Mouse (Mus musculus) 416B (cell line): ENCODE results near the gene Hist2h3b.

ENCODE experiments used
- DNase-seq: peaks from one replicate; pipeline ENCODE4 v3.0.0; 2011; ENCODE audit warnings: low read depth

Hist2h3b gene

GRCm38 (mm10) chr3:96299562-96299961, 31.1 kb downstream of the Hist2h3b start:
- DNase-seq, result no peak

DNA sequence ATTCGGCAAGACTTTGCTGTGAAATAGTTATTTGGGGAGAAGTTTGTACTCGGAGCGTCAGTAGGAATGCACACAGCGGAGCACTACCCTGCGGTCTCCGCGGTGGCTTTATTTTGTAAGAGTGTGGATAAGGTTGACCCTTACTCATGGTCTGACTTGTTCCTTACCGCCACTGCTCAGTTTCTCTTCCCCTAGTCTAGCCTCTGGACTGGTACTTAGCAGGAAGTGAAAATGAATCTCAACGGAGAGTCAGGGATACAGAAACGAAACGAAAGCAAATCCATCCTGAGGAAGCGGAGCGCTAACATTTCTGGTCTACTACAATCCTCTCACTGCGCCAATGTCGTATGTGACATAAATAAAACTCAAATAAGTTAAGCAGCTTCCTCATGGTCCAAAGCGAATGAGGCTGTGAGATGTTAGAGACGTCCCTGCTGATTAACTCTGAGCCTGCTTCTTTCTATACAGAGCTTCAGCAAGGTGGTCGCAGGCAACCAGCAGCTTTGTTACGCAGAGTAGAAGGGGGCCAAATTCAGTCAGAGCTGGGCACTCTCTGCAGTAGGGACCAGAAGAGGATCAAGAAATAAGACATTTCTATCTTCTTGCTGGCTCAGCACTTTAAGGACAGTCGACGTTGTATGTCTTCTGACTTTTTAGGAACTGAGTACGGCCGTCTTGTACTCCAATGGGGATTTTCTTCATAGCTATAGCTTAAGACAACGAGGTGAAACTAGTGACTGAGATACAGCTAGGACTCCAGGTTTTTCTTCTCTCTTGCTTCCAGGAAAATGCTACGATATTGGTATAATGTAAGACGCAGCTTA, 32.5 kb downstream of the Hist2h3b start:
- no peak for DNase-seq

GRCm38 (mm10) chr3:96302076-96302475, 33.6 kb downstream of the Hist2h3b start:
- no peak for DNase-seq

GRCm38 (mm10) chr3:96306506-96306905, 38.1 kb downstream of the Hist2h3b start:
- DNase-seq, result no peak

GRCm38 (mm10) chr3:96309441-96309840, 41.0 kb downstream of the Hist2h3b start:
- DNase-seq, result no peak

DNA sequence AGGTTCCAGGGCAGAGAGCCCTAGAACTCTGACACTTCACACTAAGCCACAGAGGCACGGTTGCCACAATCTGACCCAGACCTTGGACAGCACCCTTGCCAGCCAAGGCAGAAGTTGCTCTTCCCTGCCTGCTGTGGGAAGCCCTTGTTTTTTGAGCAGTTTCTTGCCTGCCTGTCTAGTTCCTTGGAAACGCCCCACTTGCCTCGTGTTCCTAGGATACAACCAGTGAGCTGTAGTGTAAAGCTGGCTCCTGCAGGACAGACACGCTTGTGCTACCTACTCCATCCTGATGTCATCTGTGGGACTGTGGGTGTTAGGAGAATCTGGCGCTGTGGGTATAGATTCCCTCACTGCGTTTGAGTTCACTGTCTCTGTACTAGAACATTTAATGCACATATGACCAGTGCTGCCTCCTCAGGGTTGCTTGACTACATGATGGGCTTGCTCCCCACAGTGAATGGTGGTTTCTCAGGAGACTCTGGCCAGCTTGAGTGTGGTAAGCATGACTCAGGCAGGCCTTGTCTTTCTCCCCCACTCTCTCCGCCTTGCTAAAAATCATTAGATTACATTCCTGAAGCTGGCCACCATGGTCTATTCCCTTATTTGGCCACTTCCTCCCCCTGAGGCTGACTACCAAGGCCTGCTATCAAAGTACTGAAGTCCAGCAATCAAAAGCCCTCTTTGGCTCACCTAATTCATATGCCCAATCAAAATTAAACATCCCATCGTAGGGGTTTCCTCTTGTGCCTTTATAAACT, 44.1 kb downstream of the Hist2h3b start:
- peak; percentile 42 for DNase-seq
